Mouse (Mus musculus) midbrain, postnatal 0 days (tissue): ENCODE data around the gene Cdk10. TPM values are rescaled to one million over a fixed set of nuclear protein-coding genes. Genes with fewer than 3 reads are reported as not detected.
A peak's percentile ranks its signal among the peaks of the same experiment; 100 is the strongest.

Experiments
- ATAC-seq: fragments of 200-750 bp; cut with Nextera tagmentation; 2 replicates; pipeline ENCODE4 v1.8.0; 2017; ENCODE audit warnings: moderate number of reproducible peaks, mild to moderate bottlenecking, moderate TSS enrichment, moderate library complexity; ENCODE audit not compliant: low FRiP score
- DNase-seq: peaks from one replicate; pipeline ENCODE4 v3.0.0-alpha.2; 2015; ENCODE audit warnings: low spot score
- H3K27ac ChIP-seq: fragments of 300-500 bp; sonication (generic); 2 replicates; pipeline ENCODE4 v1.5.1; 2014; ENCODE audit warnings: low read depth, mild to moderate bottlenecking, low read length, mixed read lengths
- H3K27me3 ChIP-seq: fragments of 300-500 bp; sonication (generic); 2 replicates; pipeline ENCODE4 v1.6.1; 2014; ENCODE audit warnings: low read length, control low read depth, mixed read lengths; ENCODE audit not compliant: insufficient read depth
- H3K36me3 ChIP-seq: fragments of 300-500 bp; sonication (generic); 2 replicates; pipeline ENCODE4 v1.6.1; 2014; ENCODE audit warnings: low read length, control low read depth, mixed read lengths; ENCODE audit not compliant: insufficient read depth
- H3K4me1 ChIP-seq: fragments of 300-500 bp; sonication (generic); 2 replicates; pipeline ENCODE4 v1.6.1; 2014; ENCODE audit warnings: mild to moderate bottlenecking, control low read depth, antibody characterized with exemption, low read length, mixed read lengths; ENCODE audit not compliant: insufficient read depth
- H3K4me2 ChIP-seq: fragments of 300-500 bp; sonication (generic); 2 replicates; pipeline ENCODE4 v1.6.1; 2014; ENCODE audit warnings: low read depth, mild to moderate bottlenecking, low read length, mixed read lengths; ENCODE audit not compliant: poor library complexity, severe bottlenecking
- H3K4me3 ChIP-seq: fragments of 300-500 bp; sonication (generic); 2 replicates; pipeline ENCODE4 v1.5.1; 2014; ENCODE audit warnings: low read depth, mild to moderate bottlenecking, low read length, moderate library complexity
- H3K9ac ChIP-seq: fragments of 300-500 bp; sonication (generic); replicated peaks from 2 replicates; pipeline ENCODE4 v1.6.1; 2014; ENCODE audit warnings: mild to moderate bottlenecking, low read length, moderate library complexity, mixed read lengths; ENCODE audit not compliant: poor library complexity, severe bottlenecking
- H3K9me3 ChIP-seq: fragments of 300-500 bp; sonication (generic); 2 replicates; pipeline ENCODE4 v1.6.1; 2016; ENCODE audit warnings: low read length, control low read depth
- CTCF ChIP-seq: IDR thresholded peaks from 2 replicates; pipeline ENCODE4 v1.5.1; 2016; ENCODE audit warnings: antibody characterized with exemption, mild to moderate bottlenecking
- WGBS: fragments of 180-500 bp; shearing (Covaris S2); extraction: QIAGEN DNeasy Blood & Tissue Kit; methylation state at CpG from one replicate; pipeline ENCODE4 v1.1.7; 2014; 5-methylcytosine and 5-hydroxymethylcytosine counted together
- polyA plus RNA-seq: library from polyadenylated mRNA; unstranded; fragments of >200 nt; fragmentation: Nextera tagmentation; extraction: Ambion mirVana; gene quantifications from 2 replicates; pipeline ENCODE4 v1.2.1, GENCODE M21; 2015
- total RNA-seq: library from RNA; depleted of rRNA; stranded (reverse); fragments of >200 nt; gene quantifications from 2 replicates; pipeline ENCODE4 v1.2.3, GENCODE M21; 2014; rRNA removed

Gene Cdk10
- 70.3 and 86.5 TPM in 2 replicates for total RNA-seq
- polyA plus RNA-seq = 57.8 and 67.0 TPM in 2 replicates

DNA sequence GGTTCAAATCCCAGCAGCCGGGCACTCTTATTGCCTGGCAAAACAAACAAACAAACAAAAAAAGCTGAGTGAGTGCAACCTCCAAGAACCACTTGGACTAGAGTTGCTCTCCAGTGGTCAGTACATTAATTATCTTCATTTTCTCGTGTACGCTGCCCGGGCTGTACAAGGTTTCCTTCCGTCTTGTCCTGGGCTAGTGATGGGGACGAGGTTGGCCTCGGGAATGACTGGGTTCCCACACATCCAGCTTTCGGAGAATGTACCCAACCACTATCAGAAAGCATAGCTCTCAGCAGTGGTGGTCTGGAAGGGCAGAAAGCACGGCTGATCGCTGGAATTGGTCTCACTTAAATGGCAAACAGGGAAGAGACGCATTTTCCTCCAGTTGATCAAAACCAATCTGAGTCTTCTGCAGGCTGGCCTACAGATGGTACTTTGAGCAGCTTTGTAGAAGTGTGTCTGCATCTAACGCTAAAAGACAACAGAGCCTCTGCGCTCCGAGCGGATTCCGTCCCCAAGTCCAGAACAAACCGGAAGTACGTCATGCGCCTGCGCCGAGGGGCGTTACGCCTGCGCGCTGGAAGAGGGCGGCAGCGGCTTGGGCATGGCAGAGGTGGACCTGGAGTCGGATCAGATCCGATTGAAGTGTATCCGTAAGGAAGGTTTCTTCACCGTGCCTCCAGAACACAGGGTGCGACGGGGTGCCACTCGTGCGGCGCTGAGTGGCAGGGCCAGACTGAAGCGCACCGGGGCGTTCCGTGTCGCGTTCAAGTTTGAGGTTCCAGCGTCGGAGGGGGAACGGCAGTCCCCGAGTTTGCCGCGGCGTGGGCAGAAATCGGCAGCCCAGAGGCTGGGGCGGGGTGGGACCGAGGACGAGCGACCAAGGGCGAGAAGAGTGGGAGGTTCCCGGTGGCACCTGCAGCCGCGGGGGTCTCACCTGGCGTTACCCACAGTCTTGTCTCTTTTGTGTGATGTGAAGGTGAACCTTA, at the start of gene Cdk10:
Gene Cdk10 (plus strand): TSS at position 565 of the 989 bp plus-strand sequence.
- DNase-seq (peak; percentile 96), ATAC-seq (peak; percentile 89)
- Histone ChIP-seq H3K4me2 (peak within 1 kb of the TSS; percentile 87), H3K27ac (peak within 1 kb of the TSS; percentile 92), H3K4me3 (peak within 1 kb of the TSS; percentile 74), H3K4me1 (0 out of 2 replicates have a peak, but pooled peaks cover 3% of the 10 kb centered on the region), H3K9ac (peak within 1 kb of the TSS; percentile 89), H3K27me3 (no peaks in the 10 kb centered on the region), H3K9me3 (no peaks in the 10 kb centered on the region), H3K36me3 (peaks cover 8% of the 10 kb centered on the region)
- WGBS = 3% methylated on average over 59 of the region's 59 CpGs
- no peak for TF ChIP-seq CTCF

DNA sequence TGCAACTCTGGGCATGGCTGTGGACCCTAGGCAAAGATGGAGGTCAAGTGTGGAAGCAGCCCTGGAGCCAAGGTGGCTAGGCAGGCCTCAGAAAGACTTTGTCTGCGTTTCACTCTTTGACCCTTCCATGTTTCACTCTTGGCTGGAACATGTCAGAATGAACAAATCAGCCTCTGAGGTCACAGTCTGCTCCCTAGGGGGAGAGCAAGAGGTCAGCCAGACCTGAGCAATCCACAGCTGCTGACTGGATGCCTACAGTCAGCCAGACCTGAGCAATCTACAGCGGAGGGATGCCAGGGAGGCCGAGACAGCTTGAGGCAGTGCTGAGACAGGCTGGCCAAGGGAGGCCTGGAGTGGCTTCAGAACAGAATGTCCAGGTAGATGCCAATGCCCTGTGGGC, 43.3 kb upstream of the Cdk10 start:
- ATAC-seq = no peak

DNA sequence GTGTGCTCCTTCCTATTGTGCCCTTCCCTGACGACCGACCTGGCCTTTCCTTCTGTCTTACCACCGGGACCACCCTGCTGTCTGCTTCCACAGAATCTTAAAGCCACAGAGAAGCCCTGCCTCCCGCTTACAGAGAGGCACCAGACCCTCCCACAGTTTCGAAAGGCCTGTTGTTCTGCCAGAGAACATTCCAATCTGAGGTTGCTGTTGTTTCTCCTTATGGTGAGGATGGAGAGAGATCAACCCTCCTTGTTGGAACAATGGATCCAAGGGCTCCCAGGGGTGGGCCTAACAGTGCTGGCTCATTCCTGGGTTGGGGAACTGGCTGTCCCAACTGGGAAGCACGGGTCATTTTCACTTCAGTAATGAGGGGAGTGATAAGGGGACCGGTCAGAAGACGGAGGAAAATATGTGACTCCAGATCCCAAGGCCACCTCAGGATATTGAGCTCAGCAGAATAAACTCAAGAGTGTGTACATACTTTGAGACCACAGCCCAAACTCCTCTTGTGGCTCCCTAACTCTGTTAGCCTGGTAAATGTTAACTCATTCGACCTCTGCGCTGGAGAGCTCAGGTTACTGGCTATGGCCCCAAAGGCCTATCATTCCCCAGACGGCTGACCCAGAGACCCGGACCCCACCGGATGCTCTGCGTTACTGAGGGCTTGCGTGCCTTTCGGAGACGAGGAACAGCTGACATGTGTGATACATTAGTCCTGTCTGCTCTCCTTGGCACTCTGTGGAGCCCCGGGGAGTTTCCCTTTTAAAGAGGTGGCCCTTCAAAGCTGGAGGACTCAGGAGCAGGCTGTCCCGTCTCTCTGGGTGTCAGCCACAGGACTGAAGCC, 38.9 kb upstream of the Cdk10 start, which contains the start of gene Dpep1:
Gene Dpep1 (plus strand): TSS at position 677 of the 844 bp plus-strand sequence.
- 56% methylated on average over 19 of the region's 19 CpGs for WGBS
- H3K27ac ChIP-seq = no peak within 1 kb of the TSS
- H3K27me3 ChIP-seq = no peaks in the 10 kb centered on the region
- H3K36me3 ChIP-seq = no peaks in the 10 kb centered on the region
- no peak within 1 kb of the TSS for H3K4me3 ChIP-seq
- no peak within 1 kb of the TSS for H3K4me2 ChIP-seq
- no peaks in the 10 kb centered on the region for H3K4me1 ChIP-seq
- H3K9ac ChIP-seq = no peak within 1 kb of the TSS
- H3K9me3 ChIP-seq = no peaks in the 10 kb centered on the region
- TF ChIP-seq CTCF = no peak
- ATAC-seq = no peak
- DNase-seq = no peak

More for the DNA sequence above, 43.3 kb upstream of the Cdk10 start:
- Histone ChIP-seq H3K36me3 (no peaks in the 10 kb centered on the region), H3K9me3 (no peaks in the 10 kb centered on the region), H3K27me3 (no peaks in the 10 kb centered on the region), H3K27ac (no peak overlapping the region), H3K4me2 (no peak overlapping the region), H3K4me3 (no peak overlapping the region), H3K4me1 (no peaks in the 10 kb centered on the region), H3K9ac (no peak overlapping the region)
- WGBS = 74% methylated on average over 3 of the region's 3 CpGs
- DNase-seq = no peak
- no peak for TF ChIP-seq CTCF

DNA sequence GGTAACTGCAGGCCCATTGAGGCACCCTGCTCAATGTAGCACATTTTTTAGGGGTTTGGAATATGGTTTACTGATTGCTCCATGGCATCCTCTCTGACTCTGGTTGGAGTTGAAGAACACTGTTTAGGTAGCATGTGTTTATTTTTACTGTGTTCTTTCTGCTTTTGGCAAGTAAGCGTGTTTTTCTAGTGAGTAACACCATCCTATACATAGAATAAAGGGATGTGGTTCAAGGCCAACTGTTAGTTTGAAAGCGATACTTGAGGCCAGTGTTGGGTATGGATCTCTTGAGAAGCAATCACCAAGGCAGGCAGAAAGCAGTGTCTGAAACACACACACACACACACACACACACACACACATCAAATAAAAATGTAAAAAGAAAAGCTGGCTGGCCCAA, 36.6 kb upstream of the Cdk10 start:
- no peak for TF ChIP-seq CTCF
- ATAC-seq = no peak

DNA sequence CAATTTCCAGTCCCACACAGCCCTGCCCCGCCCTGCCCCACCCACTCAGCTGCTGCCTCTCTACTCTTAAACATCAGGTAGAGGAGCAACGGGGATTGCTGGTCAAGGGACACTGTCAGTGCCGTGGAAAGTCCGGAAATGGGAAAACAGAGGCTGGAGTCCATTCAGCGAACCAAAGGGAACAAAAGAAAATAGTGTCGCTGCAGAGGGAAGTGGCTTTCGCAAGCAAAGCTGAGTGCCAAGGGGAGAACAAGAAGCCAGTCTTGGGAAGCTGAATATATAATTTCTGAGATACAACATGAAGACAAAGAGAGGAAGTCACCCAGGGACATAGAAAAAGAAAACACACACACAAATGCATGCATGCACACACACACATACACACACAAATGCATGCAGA, 35.8 kb upstream of the Cdk10 start:
- Histone ChIP-seq H3K4me3 (no peak overlapping the region), H3K9ac (no peak overlapping the region), H3K27me3 (no peaks in the 10 kb centered on the region), H3K27ac (no peak overlapping the region), H3K36me3 (no peaks in the 10 kb centered on the region), H3K4me1 (no peaks in the 10 kb centered on the region), H3K4me2 (no peak overlapping the region), H3K9me3 (no peaks in the 10 kb centered on the region)
- TF ChIP-seq CTCF = no peak
- DNase-seq = no peak
- WGBS = 75% methylated on average over 7 of the region's 7 CpGs
- no peak for ATAC-seq

More for the DNA sequence above, 36.6 kb upstream of the Cdk10 start:
- WGBS = 87% methylated on average over 2 of the region's 2 CpGs
- H3K27ac ChIP-seq = no peak overlapping the region
- no peaks in the 10 kb centered on the region for H3K27me3 ChIP-seq
- no peak overlapping the region for H3K4me2 ChIP-seq
- H3K9ac ChIP-seq = no peak overlapping the region
- no peaks in the 10 kb centered on the region for H3K4me1 ChIP-seq
- H3K9me3 ChIP-seq = no peaks in the 10 kb centered on the region
- H3K4me3 ChIP-seq = no peak overlapping the region
- no peaks in the 10 kb centered on the region for H3K36me3 ChIP-seq
- DNase-seq = no peak
